Comparison of ENCODE assay signal across 8 mouse cellular contexts in genomic region chr3:102061923-102062670, GRCm38 (mm10). TPM values are rescaled to one million over a fixed set of nuclear protein-coding genes. Genes with fewer than 3 reads are reported as not detected.
DNase-seq lines count a peak whose midpoint lies in the region; ATAC-seq and TF ChIP-seq lines count a peak whose summit lies in the region.

No protein-coding gene starts in this region.

- H3K4me2 ChIP-seq in forebrain, embryonic 15.5 days (replicated peaks) = no peak overlapping the region

- CTCF ChIA-PET in Patski (lab: Charles Lee) = interaction anchor here (0.7 to 2.4 kb wide), 14 partner anchors 9 to 199 kb away, joined by 3 to 8 read pairs (median 4); no protein-coding TSS in a partner anchor

- H3K9ac ChIP-seq in forebrain, embryonic 15.5 days (replicated peaks) = no peak overlapping the region

- TF ChIP-seq POLR2A in lung, adult 2 months (IDR thresholded peaks at IDR 0.05; ENCODE audit: borderline replicate concordance, extremely low read depth, low read depth, low read length) = no peak

- no peaks in the 10 kb centered on the region for H3K27me3 ChIP-seq in Patski
- H3K27me3 ChIP-seq in forebrain, embryonic 15.5 days = no peaks in the 10 kb centered on the region

- H3K4me3 ChIP-seq in forebrain, embryonic 15.5 days = no peak overlapping the region
- H3K4me3 ChIP-seq in lung, adult 2 months (replicated peaks; ENCODE audit: extremely low read depth, low read depth, low read length) = no peak overlapping the region

- intact Hi-C loops in heart, postnatal 14 days (cut with DNase I) = loop anchor here (5.0 kb wide), 1 partner anchor 165 kb away; no protein-coding TSS in a partner anchor

- no peaks in the 10 kb centered on the region for H3K9me3 ChIP-seq in forebrain, embryonic 15.5 days

- POLR2A ChIA-PET in Patski (lab: Charles Lee) = no interaction called here

- DNase-seq in Patski (ENCODE audit: low read depth, low spot score) = no peak
- DNase-seq in cerebellum, adult 11 months = peak; percentile 65
- DNase-seq in heart, postnatal 14 days = peak; percentile 70 to 84
- DNase-seq in layer of hippocampus, adult 8-10 months (ENCODE audit: low spot score in 2 of 2) = peak; percentile 15 to 48
- DNase-seq in lung, adult 2 months = peak; percentile 67
- DNase-seq in retina, embryonic 14.5 days (ENCODE audit: low spot score) = peak; percentile 80

- no peak for ATAC-seq in Patski
- peak; percentile 67 for ATAC-seq in forebrain, embryonic 15.5 days (replicated peaks)
- no peak for ATAC-seq in activated CD4-positive, CD25-positive, alpha-beta regulatory T cell, adult 4 months

- in situ Hi-C loops in Patski (cut with MboI; ENCODE audit: low pct_unique_long_range_greater_than_20kb) = loop anchor here (10.0 kb wide), 2 partner anchors 177 to 567 kb away; no protein-coding TSS in a partner anchor

- 44% methylated on average over 14 of the region's 14 CpGs for WGBS in forebrain, embryonic 15.5 days
- WGBS in lung, adult 2 months = 37% methylated on average over 14 of the region's 14 CpGs

- H3K36me3 ChIP-seq in forebrain, embryonic 15.5 days = no peaks in the 10 kb centered on the region

- no peak overlapping the region for H3K27ac ChIP-seq in forebrain, embryonic 15.5 days (replicated peaks)

- H3K4me1 ChIP-seq in forebrain, embryonic 15.5 days = 0 out of 2 replicates have a peak, but pooled peaks cover 4% of the 10 kb centered on the region
- H3K4me1 ChIP-seq in lung, adult 2 months (ENCODE audit: control insufficient read depth, insufficient read depth, low read length) = no peaks in the 10 kb centered on the region

- peak; percentile 89 for TF ChIP-seq CTCF in Patski (IDR thresholded peaks at IDR 0.05)
- TF ChIP-seq CTCF in lung, adult 2 months (IDR thresholded peaks at IDR 0.05; ENCODE audit: insufficient read depth, low read length) = peak; percentile 74

RNA-seq across cellular contexts. Expression of gene Casq2, which starts 24.1 kb away (rescaled TPM):
- 0.17 TPM for polyA plus RNA-seq in Patski (2021)
- 0.13 and 0.19 TPM in 2 replicates for polyA plus RNA-seq in forebrain, embryonic 15.5 days (2015; fragmentation: Nextera tagmentation; extraction: Ambion mirVana)
- 1,000 to 10,000 TPM; 1,042 to 1,098 TPM for total RNA-seq in heart, postnatal 14 days (2021)
- 1 to 10 TPM in 2 of 4 experiments, under 1 TPM in 2; 0.86 to 2.8 (median 1.0) TPM for total RNA-seq in layer of hippocampus, adult 8-10 months (2022)
- 2.6 and 10.3 TPM in 2 replicates for polyA plus RNA-seq in lung, adult 2 months (2012; rRNA removed)
- not detected for polyA plus RNA-seq in activated CD4-positive, CD25-positive, alpha-beta regulatory T cell, adult 4 months (2017; shearing (Covaris generic))

RNA-seq across cellular contexts. Expression of gene Nhlh2, which starts 52.2 kb away (rescaled TPM):
- polyA plus RNA-seq in Patski (2021) = not detected
- 24.3 and 25.4 TPM in 2 replicates for polyA plus RNA-seq in forebrain, embryonic 15.5 days (2015; fragmentation: Nextera tagmentation; extraction: Ambion mirVana)
- not detected for total RNA-seq in heart, postnatal 14 days (2021)
- total RNA-seq in layer of hippocampus, adult 8-10 months (2022) = 1 to 10 TPM in 3 of 4 experiments, under 1 TPM in 1; 0.79 to 1.4 (median 1.3) TPM
- polyA plus RNA-seq in lung, adult 2 months (2012; rRNA removed) = not detected in 2 replicates
- polyA plus RNA-seq in activated CD4-positive, CD25-positive, alpha-beta regulatory T cell, adult 4 months (2017; shearing (Covaris generic)) = not detected

Comparison
In these comparisons a context has a peak if more than half of its experiments do, and no peak if none do; other contexts are left out.
1. RNA of gene Nhlh2, which starts 52.2 kb away (polyA plus RNA-seq): 24.3 to 25.4 TPM in forebrain, embryonic 15.5 days; not detected in Patski (single experiment), not detected in lung, adult 2 months and not detected in activated CD4-positive, CD25-positive, alpha-beta regulatory T cell, adult 4 months; every median in the first group is over 10 times any median in the second.